Mouse (Mus musculus): Measurements from ENCODE around the gene Foxp1. TPM values are rescaled to one million over a fixed set of nuclear protein-coding genes. Genes with fewer than 3 reads are reported as not detected.

The Foxp1 gene
- polyA plus RNA-seq, 1 experiment from 2014 or later, result 45.3 TPM

DNA sequence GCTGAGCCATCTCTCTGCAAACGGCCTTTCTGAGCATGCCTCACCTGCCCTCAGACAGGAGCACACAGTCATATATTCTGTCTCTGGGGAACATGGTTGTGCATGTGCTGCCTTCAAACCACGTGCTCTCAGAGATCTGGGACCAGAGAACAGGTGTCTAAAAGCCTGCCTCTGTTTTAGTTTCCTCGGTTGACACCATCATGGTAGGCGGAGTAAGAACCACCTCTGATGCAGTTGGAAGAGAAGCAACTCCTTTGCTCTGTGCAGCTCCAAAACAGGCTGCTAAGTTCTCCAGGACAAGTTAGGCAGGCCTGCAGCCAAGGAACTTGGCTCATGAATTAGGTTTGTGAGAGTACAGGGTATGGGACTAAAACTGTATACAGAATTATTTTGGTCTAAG is 356.4 kb downstream of the Foxp1 start:
- 79% methylated on average over 4 of the region's 4 CpGs for WGBS

DNA sequence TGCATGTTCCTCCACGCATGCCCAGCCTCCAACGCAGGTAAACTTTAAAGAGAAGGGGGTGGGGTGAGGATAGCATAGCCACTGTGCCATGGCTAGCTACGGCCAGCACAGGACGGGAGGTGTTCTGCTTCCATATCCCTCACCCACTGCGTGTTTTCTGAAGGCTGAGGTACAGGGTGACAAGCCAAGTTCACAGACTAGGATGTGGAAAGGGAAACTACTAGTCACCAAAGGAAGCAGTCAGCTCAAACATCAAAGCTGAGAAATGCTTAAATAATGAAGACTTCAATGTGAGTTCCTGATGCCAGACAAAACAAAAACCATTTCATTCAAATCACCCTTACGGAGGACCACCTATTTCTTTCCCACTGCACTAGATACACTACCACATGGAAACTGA is 357.8 kb downstream of the Foxp1 start:
- Histone ChIP-seq H3K4me2 (replicated peaks; ENCODE audit: low read depth) (no peak overlapping the region), H3K27ac (ENCODE audit: low read depth, low read length) (no peak overlapping the region), H3K36me3 (ENCODE audit: control insufficient read depth, insufficient read depth) (no peaks in the 10 kb centered on the region), H3K9ac (ENCODE audit: low read depth, low read length) (no peak overlapping the region), H3K27me3 (replicated peaks; ENCODE audit: control insufficient read depth, insufficient read depth, low read length) (no peaks in the 10 kb centered on the region), H3K9me3 (ENCODE audit: control insufficient read depth) (no peaks in the 10 kb centered on the region), H3K4me3 (ENCODE audit: low read depth, low read length) (no peak overlapping the region), H3K4me1 (replicated peaks; ENCODE audit: control insufficient read depth, insufficient read depth, low read length) (peaks cover 11% of the 10 kb centered on the region; the same call in 1 of the 2 replicates)
- no peak for TF ChIP-seq CTCF (IDR thresholded peaks at IDR 0.05; ENCODE audit: low read depth)
- no peak for ATAC-seq
- WGBS, result 80% methylated on average over 6 of the region's 6 CpGs

More for the DNA sequence above, 356.4 kb downstream of the Foxp1 start:
- Histone ChIP-seq H3K27me3 (replicated peaks; ENCODE audit: control insufficient read depth, insufficient read depth, low read length) (no peaks in the 10 kb centered on the region), H3K4me3 (ENCODE audit: low read depth, low read length) (no peak overlapping the region), H3K4me2 (replicated peaks; ENCODE audit: low read depth) (no peak overlapping the region), H3K27ac (ENCODE audit: low read depth, low read length) (no peak overlapping the region), H3K9ac (ENCODE audit: low read depth, low read length) (no peak overlapping the region), H3K4me1 (replicated peaks; ENCODE audit: control insufficient read depth, insufficient read depth, low read length) (peaks cover 11% of the 10 kb centered on the region; the same call in 1 of the 2 replicates), H3K36me3 (ENCODE audit: control insufficient read depth, insufficient read depth) (no peaks in the 10 kb centered on the region), H3K9me3 (ENCODE audit: control insufficient read depth) (no peaks in the 10 kb centered on the region)
- ATAC-seq, result no peak
- TF ChIP-seq CTCF (IDR thresholded peaks at IDR 0.05; ENCODE audit: low read depth), result no peak

DNA sequence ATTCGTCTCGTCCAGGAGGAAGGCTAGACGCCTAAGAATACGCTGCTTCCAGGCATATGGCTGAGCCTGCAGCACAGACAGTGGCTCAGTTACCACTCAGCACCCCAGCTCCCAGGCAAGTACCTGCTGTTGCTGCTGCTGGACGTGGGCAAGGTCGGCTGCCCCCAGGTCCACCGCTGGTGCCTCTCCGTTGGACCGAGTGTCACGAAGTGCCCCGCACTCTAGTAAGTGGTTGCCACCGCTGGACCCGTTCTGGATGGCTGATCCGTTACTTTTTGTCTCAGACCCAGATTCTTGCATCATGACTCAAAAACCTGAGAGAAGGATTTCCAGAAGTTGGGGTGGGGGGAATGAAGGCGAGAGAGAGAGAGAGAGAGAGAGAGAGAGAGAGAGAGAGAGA is 359.8 kb downstream of the Foxp1 start:
- Histone ChIP-seq H3K4me1 (replicated peaks; ENCODE audit: control insufficient read depth, insufficient read depth, low read length) (peaks cover 11% of the 10 kb centered on the region; the same call in 1 of the 2 replicates), H3K9me3 (ENCODE audit: control insufficient read depth) (no peaks in the 10 kb centered on the region), H3K27me3 (replicated peaks; ENCODE audit: control insufficient read depth, insufficient read depth, low read length) (no peaks in the 10 kb centered on the region), H3K9ac (ENCODE audit: low read depth, low read length) (no peak overlapping the region), H3K36me3 (ENCODE audit: control insufficient read depth, insufficient read depth) (0 out of 2 replicates have a peak, but pooled peaks cover 3% of the 10 kb centered on the region), H3K4me3 (ENCODE audit: low read depth, low read length) (no peak overlapping the region), H3K27ac (ENCODE audit: low read depth, low read length) (no peak overlapping the region), H3K4me2 (replicated peaks; ENCODE audit: low read depth) (no peak overlapping the region)
- ATAC-seq, result no peak
- TF ChIP-seq CTCF (IDR thresholded peaks at IDR 0.05; ENCODE audit: low read depth), result no peak
- 92% methylated on average over 15 of the region's 15 CpGs for WGBS

DNA sequence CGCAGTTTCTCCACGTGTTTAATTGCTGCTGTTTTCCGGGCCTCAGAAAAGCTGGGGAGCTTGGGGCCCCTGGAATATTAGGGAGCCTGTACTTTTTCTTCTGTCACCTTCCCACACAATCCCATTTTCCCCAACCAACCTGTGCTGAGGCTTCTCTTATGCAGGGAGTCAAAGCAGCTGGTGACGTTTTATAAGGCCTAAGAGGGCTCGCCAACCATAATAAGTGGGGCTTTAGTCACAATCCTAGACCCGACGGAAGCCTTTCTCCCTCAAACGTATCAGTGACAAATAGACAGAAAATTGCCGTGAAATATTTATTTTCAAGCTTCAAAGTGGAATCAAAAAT is 362.2 kb downstream of the Foxp1 start:
- no peak overlapping the region for H3K4me3 ChIP-seq (ENCODE audit: low read depth, low read length)
- no peaks in the 10 kb centered on the region for H3K27me3 ChIP-seq (replicated peaks; ENCODE audit: control insufficient read depth, insufficient read depth, low read length)
- 0 out of 2 replicates have a peak, but pooled peaks cover 3% of the 10 kb centered on the region for H3K36me3 ChIP-seq (ENCODE audit: control insufficient read depth, insufficient read depth)
- TF ChIP-seq CTCF (IDR thresholded peaks at IDR 0.05; ENCODE audit: low read depth), result no peak
- H3K9ac ChIP-seq (ENCODE audit: low read depth, low read length), result no peak overlapping the region
- WGBS, result 62% methylated on average over 9 of the region's 9 CpGs
- H3K9me3 ChIP-seq (ENCODE audit: control insufficient read depth), result no peaks in the 10 kb centered on the region
- H3K27ac ChIP-seq (ENCODE audit: low read depth, low read length), result no peak overlapping the region
- no peak for ATAC-seq
- H3K4me1 ChIP-seq (replicated peaks; ENCODE audit: control insufficient read depth, insufficient read depth, low read length), result 0 out of 2 replicates have a peak, but pooled peaks cover 2% of the 10 kb centered on the region
- H3K4me2 ChIP-seq (replicated peaks; ENCODE audit: low read depth), result no peak overlapping the region

DNA sequence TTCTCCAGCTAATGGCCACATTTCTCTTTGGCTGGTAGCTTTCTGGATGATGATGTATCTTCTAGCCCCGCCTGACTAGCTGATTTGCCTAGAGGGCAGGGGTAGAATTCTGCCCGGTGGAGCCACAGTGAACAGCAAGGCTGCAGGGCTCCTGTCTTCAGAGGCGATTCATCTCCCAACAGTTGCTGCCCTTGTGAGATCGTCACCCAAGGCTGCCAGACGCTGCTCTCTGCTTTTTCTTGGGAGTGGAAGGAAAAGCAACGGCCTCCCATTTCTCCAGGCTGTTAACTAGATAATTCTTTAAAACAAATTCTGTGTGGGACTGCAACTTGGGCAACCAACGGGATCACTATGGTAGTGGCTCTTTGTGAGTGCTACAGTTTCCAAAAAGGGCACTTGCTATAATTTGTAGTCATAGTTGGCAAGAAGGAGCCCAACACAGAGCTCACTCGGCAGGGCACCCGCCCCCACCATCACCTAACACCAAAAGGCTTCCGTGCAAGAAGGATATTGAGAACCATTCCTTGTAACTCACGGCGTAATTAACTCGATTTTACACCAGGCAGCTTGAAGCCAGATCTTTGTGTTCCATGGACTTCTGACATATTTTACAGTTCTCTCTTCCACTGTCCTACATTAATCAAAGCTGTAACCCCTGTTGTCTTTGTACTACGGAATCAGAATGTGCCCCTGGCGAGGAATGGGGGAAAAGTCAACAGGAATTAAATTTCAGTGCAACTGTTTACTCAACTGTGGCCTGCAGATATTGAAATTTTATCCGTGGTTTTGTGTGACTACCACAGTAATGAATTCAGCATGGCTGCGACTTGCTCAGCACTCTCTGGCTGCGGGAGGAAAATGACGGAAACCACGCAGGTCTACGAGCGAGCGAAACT is 362.8 kb downstream of the Foxp1 start:
- H3K4me2 ChIP-seq (replicated peaks; ENCODE audit: low read depth), result no peak overlapping the region
- TF ChIP-seq CTCF (IDR thresholded peaks at IDR 0.05; ENCODE audit: low read depth), result no peak
- ATAC-seq, result no peak
- 0 out of 2 replicates have a peak, but pooled peaks cover 3% of the 10 kb centered on the region for H3K36me3 ChIP-seq (ENCODE audit: control insufficient read depth, insufficient read depth)
- no peak overlapping the region for H3K9ac ChIP-seq (ENCODE audit: low read depth, low read length)
- no peaks in the 10 kb centered on the region for H3K27me3 ChIP-seq (replicated peaks; ENCODE audit: control insufficient read depth, insufficient read depth, low read length)
- H3K27ac ChIP-seq (ENCODE audit: low read depth, low read length), result no peak overlapping the region
- WGBS, result 60% methylated on average over 23 of the region's 23 CpGs
- H3K4me3 ChIP-seq (ENCODE audit: low read depth, low read length), result no peak overlapping the region
- H3K4me1 ChIP-seq (replicated peaks; ENCODE audit: control insufficient read depth, insufficient read depth, low read length), result no peaks in the 10 kb centered on the region
- no peaks in the 10 kb centered on the region for H3K9me3 ChIP-seq (ENCODE audit: control insufficient read depth)

DNA sequence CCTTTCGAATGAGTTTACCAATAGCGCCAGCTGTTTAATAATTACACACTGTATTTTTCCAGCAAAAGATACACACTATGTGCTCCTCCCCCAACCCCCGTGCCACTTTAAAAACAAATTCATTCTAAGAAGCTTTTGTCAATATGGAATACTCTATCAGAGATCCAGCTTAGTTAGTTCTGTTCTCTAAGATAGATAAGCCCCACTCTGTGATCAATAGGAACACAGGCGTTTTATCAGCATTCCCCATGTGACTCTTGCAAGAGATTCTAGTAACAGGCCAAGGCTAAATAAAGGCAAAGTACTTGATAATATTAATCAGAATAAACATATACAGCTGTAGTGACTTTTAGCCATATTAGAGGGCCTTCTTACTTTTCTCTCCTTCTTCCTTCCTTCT is 368.8 kb downstream of the Foxp1 start:
- WGBS, result 56% methylated on average over 4 of the region's 4 CpGs
- 0 out of 2 replicates have a peak, but pooled peaks cover 3% of the 10 kb centered on the region for H3K36me3 ChIP-seq (ENCODE audit: control insufficient read depth, insufficient read depth)
- no peaks in the 10 kb centered on the region for H3K4me1 ChIP-seq (replicated peaks; ENCODE audit: control insufficient read depth, insufficient read depth, low read length)
- no peaks in the 10 kb centered on the region for H3K27me3 ChIP-seq (replicated peaks; ENCODE audit: control insufficient read depth, insufficient read depth, low read length)
- no peaks in the 10 kb centered on the region for H3K9me3 ChIP-seq (ENCODE audit: control insufficient read depth)
- H3K9ac ChIP-seq (ENCODE audit: low read depth, low read length), result no peak overlapping the region
- ATAC-seq, result no peak
- H3K4me3 ChIP-seq (ENCODE audit: low read depth, low read length), result no peak overlapping the region
- no peak overlapping the region for H3K27ac ChIP-seq (ENCODE audit: low read depth, low read length)
- TF ChIP-seq CTCF (IDR thresholded peaks at IDR 0.05; ENCODE audit: low read depth), result no peak
- no peak overlapping the region for H3K4me2 ChIP-seq (replicated peaks; ENCODE audit: low read depth)

Measured in intestine, postnatal 0 days (tissue).